Mouse (Mus musculus) adrenal gland, postnatal 4 days (tissue): ENCODE data around the gene Spag5. TPM values are rescaled to one million over a fixed set of nuclear protein-coding genes. Genes with fewer than 3 reads are reported as not detected.

Experiments used
- DNase-seq, 2 experiments: peaks; one replicate each; pipeline ENCODE4 v3.0.0; 2021 to 2022; ENCODE audit warnings: low spot score in 2 of 2, mixed read lengths in 2 of 2
- total RNA-seq, 2 experiments: library from RNA; stranded (reverse); gene quantifications; 2 replicates each; pipeline ENCODE4 v1.2.3; 2021

The Spag5 gene
- total RNA-seq, 2 experiments from 2014 or later = 28.8 to 31.5 TPM

GRCm38 (mm10) chr11:78347908-78348307 is 46.6 kb downstream of the Spag5 start:
- DNase-seq = no peak

GRCm38 (mm10) chr11:78348474-78348873 is 47.1 kb downstream of the Spag5 start:
- no peak for DNase-seq

GRCm38 (mm10) chr11:78349441-78350358 is 48.4 kb downstream of the Spag5 start:
- no peak for DNase-seq

DNA sequence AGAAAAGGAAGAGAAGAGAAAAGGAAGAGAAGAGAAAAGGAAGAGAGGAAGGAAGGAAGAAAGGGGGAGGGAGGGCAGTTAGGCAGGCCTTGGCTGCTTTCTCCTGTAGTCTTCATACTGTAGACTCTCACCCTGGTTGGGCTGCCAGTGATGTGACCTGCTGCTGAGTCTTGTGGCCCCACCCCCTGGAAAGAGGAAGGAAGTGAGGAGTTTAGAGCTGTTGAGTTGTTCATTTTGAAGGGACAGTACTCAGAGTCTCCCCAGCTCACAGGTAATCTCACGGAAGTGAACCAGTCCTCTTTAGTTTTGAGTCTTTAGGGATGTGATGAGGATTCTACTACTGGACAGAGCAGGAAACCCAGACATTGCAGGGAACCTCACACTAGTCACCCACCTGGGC is 51.8 kb downstream of the Spag5 start:
- DNase-seq = no peak

DNA sequence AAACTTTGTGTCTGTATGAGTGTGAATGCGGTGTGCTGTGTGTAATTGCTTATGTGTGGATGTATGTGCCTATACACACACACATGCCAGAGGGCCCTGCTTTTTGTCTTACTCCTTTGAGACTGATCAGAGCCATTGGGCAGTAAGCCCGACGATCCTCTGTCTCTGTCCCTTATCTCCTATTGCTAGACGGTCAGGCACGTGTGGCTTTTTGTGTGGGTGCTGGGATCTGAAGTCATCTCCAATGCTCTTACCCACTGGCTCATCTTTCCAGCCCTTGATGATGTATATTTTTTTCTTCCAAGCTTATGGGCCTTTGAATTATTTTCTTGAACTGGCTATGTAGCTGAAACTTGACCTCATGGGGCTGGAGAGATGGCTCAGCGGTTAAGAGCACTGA is 53.6 kb downstream of the Spag5 start:
- DNase-seq = no peak

DNA sequence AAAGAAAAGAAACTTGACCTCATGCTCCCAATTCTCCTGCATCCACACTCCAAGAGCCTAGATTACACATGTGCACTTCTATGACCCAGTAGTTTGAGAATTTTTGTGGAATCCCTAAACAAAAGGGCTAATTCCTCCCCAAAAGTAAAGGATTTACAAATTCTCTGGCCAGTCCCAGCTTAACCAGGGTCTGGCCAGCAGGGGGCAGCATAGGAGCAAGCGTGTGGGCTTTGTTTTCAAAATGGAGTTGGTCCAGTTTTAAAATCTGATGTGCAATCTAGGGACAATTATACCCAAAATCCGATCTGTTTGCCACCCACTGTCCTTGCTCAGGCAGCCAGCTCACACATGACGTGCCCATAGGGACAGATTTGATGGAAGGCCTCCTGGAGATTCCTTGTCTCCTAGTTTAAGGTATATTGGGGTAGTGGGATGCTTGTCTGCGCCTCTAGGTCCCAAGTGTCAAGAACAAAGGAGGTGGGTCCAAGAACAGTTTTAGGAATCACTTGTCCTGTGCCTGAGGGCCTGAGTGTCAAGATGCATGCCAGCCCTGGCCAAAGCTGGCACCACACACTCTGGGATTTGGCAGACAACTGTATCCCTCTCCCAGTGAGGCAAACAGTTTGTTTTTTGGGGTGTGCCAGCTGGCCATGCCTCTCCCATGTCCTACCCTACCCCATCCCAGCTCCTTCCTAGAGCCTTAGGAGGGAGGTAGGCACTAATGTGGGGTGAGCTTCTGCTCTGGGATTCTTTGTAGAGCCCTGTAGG is 54.3 kb downstream of the Spag5 start:
- DNase-seq = peak in 1 of 2 experiments; percentile 64

GRCm38 (mm10) chr11:78358330-78359007 is 57.1 kb downstream of the Spag5 start:
- no peak for DNase-seq

DNA sequence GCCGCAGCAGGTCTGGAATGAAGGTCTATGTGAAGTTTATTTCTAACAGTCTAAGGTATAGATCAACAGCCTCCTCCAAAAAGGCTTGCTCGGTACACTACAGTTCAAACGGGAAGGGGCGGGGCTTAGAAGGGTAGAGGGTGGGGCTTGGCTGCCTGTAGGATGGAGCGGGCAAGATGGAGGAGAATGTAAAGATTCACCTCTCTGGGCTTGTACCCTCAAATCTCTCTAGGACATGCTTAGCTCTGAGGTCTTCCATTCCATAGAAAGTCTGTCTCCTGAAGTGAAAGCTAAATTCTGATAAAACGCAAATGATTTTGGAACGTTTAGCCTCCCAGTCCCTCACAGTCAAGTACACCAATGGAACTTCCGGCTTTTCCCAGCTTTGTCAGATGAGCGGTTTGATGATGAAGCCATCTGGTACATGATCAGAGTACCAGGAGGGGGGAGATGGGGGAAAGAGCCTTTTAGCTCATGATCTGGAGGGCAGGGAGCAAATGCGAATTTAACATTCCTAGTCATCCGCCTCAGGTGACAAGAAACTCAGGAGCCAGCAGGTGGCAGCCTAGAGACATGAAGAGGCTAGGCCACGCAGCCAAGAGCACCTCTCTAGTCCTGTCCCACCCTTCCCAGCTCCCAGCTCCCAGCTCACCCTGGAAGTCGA is 58.9 kb downstream of the Spag5 start:
- DNase-seq = no peak

GRCm38 (mm10) chr11:78360789-78361131 is 59.4 kb downstream of the Spag5 start:
- no peak for DNase-seq

DNA sequence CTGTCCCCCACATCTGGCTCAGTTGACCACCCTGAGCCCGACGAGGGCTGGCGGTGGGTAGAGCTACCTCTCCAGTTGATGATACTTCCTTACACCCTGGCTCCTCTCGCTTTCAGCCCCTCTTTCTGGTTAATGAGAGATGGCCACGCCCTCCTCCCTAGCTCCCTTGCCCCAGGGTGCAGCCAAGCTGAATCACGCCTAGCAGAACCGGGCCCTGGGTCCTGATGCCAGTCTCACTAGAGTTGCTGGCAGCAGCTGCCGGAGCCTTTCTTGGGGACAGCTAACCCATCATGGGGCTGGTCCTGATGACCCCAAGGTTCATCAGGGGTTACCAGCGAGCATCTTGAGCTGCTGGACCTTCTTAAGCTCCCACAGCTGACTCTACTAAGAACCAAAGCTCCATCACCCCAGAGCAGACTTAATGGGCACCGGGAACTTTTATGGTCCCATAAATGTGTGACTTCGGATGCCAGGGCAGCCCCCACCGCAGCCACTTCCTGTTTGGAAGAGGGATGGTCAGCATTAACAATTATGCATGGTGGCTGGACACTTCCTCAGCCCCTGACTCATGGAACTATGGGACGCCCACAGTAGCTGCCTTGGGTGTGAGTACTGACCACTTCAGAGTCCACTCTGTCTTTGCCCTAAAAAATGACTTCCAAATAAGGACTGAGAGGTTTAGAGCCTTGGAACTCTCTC is 62.1 kb downstream of the Spag5 start:
- DNase-seq = no peak

GRCm38 (mm10) chr11:78364103-78364502 is 62.8 kb downstream of the Spag5 start:
- DNase-seq = no peak

GRCm38 (mm10) chr11:78367456-78368225 is 66.3 kb downstream of the Spag5 start:
- DNase-seq = no peak

- DNase-seq = no peak
These were observed 69.1 kb downstream of the Spag5 start for GRCm38 (mm10) chr11:78370389-78370788.

DNA sequence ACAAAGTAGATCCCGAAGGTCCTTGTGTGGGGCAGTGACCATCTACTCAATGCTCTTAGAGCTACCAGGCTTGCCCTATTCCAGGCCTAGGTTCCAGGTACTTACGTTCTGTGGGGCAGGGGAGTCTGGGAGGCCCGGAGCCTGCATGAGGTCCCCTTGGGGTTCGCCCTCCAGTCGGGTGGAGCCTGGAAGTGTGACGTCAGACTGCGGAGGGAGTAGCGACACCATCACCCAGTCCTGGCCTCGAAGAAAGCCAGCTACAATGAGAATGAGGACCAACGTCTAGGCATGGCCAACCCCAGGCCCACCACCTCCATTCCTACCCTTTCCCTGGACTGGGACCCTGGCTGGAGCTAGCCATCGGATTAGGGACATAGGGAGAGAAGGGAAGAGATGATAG is 70.4 kb downstream of the Spag5 start:
- no peak for DNase-seq

Other genes with a start within 250 kb of the Spag5 start
- gene Eral1, start 221.1 kb upstream of the Spag5 start, total RNA-seq = 10 to 100 TPM; 32.1 to 32.9 TPM
- gene Fam222b, start 206.9 kb upstream of the Spag5 start, total RNA-seq = 10 to 100 TPM; 20.3 to 22.1 TPM
- gene Traf4, start 135.9 kb upstream of the Spag5 start, total RNA-seq = 10 to 100 TPM; 42.7 to 46.5 TPM
- 10 to 100 TPM; 16.3 to 16.5 TPM for gene Nek8, start 124.9 kb upstream of the Spag5 start, total RNA-seq
- gene Tlcd1, start 124.8 kb upstream of the Spag5 start, total RNA-seq = 10 to 100 TPM; 45.2 to 46.9 TPM
- gene Rpl23a, start 117.9 kb upstream of the Spag5 start, total RNA-seq = 1,000 to 10,000 TPM; 2,039 to 2,132 TPM
- 100 to 1,000 TPM; 120 to 124 TPM for gene Rab34, start 113.1 kb upstream of the Spag5 start, total RNA-seq
- gene Proca1, start 108.1 kb upstream of the Spag5 start, total RNA-seq = 1 to 10 TPM; 7.9 to 8.8 TPM
- gene Sdf2, start 55.8 kb upstream of the Spag5 start, total RNA-seq = 10 to 100 TPM; 79.3 to 87.3 TPM
- gene Supt6, start 55.5 kb upstream of the Spag5 start, total RNA-seq = 10 to 100 TPM; 63.3 to 69.2 TPM
- gene 2610507B11Rik, start 39.8 kb upstream of the Spag5 start, total RNA-seq = 100 to 1,000 TPM; 137 to 138 TPM
- gene BC030499, start 10.7 kb upstream of the Spag5 start, total RNA-seq = 1 to 10 TPM in 1 of 2 experiments, under 1 TPM in 1; 0.73 to 1.5 TPM
- gene Aldoc, start 21.4 kb downstream of the Spag5 start, total RNA-seq = 10 to 100 TPM; 15.3 to 16.2 TPM
- gene Pigs, start 26.9 kb downstream of the Spag5 start, total RNA-seq = 10 to 100 TPM; 58.2 to 58.3 TPM
- 10 to 100 TPM; 55.7 to 67.1 TPM for gene Unc119, start 42.0 kb downstream of the Spag5 start, total RNA-seq
- gene Foxn1, start 85.0 kb downstream of the Spag5 start, total RNA-seq = under 1 TPM; 0.08 to 0.17 TPM
- gene Slc13a2, start 120.7 kb downstream of the Spag5 start, total RNA-seq = 1 to 10 TPM in 1 of 2 experiments, under 1 TPM in 1; 0.11 to 1.8 TPM
- 10 to 100 TPM; 15.4 to 16.7 TPM for gene Slc46a1, start 164.2 kb downstream of the Spag5 start, total RNA-seq
- gene Sarm1, start 196.2 kb downstream of the Spag5 start, total RNA-seq = 10 to 100 TPM in 1 of 2 experiments, 1 to 10 TPM in 1; 7.7 to 10.2 TPM
- gene Vtn, start 197.6 kb downstream of the Spag5 start, total RNA-seq = 100 to 1,000 TPM in 1 of 2 experiments, 10 to 100 TPM in 1; 10.1 to 212 TPM
- not detected for gene Sebox, start 201.9 kb downstream of the Spag5 start, total RNA-seq
- 10 to 100 TPM; 30.1 to 31.1 TPM for gene Tmem199, start 210.6 kb downstream of the Spag5 start, total RNA-seq
- 100 to 1,000 TPM; 153 to 166 TPM for gene Poldip2, start 210.7 kb downstream of the Spag5 start, total RNA-seq
- gene Tnfaip1, start 234.8 kb downstream of the Spag5 start, total RNA-seq = 10 to 100 TPM; 56.6 to 57.2 TPM
- gene Ift20, start 234.8 kb downstream of the Spag5 start, total RNA-seq = 10 to 100 TPM; 80.5 to 84.7 TPM
- gene Tmem97, start 249.2 kb downstream of the Spag5 start, total RNA-seq = 10 to 100 TPM; 47.1 to 60.4 TPM